Mouse (Mus musculus) erythroblast, embryonic 14.5 days (primary cell): ENCODE results near the gene Napsa. TPM values are rescaled to one million over a fixed set of nuclear protein-coding genes. Genes with fewer than 3 reads are reported as not detected.

Experiments
- H3K27me3 ChIP-seq: 2 replicates; pipeline ENCODE4 v1.6.1; 2012; ENCODE audit warnings: inconsistent platforms; ENCODE audit not compliant: control insufficient read depth
- H3K36me3 ChIP-seq: 2 replicates; pipeline ENCODE4 v1.6.1; 2012; ENCODE audit warnings: mild to moderate bottlenecking, inconsistent platforms; ENCODE audit not compliant: control insufficient read depth
- H3K4me1 ChIP-seq: 2 replicates; pipeline ENCODE4 v1.6.1; 2012; ENCODE audit warnings: inconsistent platforms; ENCODE audit not compliant: control insufficient read depth
- H3K4me3 ChIP-seq: replicated peaks from 2 replicates; pipeline ENCODE3; 2012; ENCODE audit warnings: moderate library complexity, mild to moderate bottlenecking, inconsistent platforms
- H3K9me3 ChIP-seq: 2 replicates; pipeline ENCODE4 v1.6.1; 2012; ENCODE audit warnings: low read length, inconsistent platforms, mixed read lengths; ENCODE audit not compliant: control insufficient read depth
- GATA1 ChIP-seq: IDR thresholded peaks from 2 replicates; pipeline ENCODE4 v1.6.1; 2012; ENCODE audit warnings: low read length, inconsistent platforms, mixed read lengths
- TAL1 ChIP-seq: IDR thresholded peaks from 3 replicates; pipeline ENCODE4 v1.6.1; 2012; ENCODE audit warnings: low read length, inconsistent platforms, mixed read lengths
- polyA plus RNA-seq: library from polyadenylated mRNA; stranded (reverse); fragments of >175 nt; gene quantifications from 2 replicates; pipeline ENCODE4 v1.2.3, GENCODE M21; 2012

The Napsa gene
- polyA plus RNA-seq, 1 experiment: 0.21 TPM

DNA sequence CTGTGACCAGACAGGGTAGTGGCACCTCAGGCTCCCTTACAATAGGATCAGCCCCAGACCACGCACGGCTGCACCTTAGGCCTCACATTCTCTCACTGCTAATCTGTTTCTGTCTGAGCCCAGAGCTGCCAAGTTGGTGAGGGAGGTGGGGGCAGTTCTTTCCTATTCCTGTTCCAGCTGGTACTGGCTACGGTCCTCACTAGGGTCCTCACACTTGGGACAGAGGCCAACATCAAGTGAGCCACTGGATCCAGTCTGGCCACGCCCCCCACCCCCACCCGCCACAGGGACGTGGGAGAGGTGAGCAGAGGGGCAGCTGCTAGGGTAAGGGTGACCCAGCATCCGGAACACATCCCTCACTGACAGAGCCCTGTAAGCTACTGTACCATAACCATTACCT lies 35.2 kb upstream of the Napsa start:
- peaks cover 14% of the 10 kb centered on the region for H3K4me1 ChIP-seq
- TF ChIP-seq TAL1 (no peak), GATA1 (no peak)
- no peak overlapping the region for H3K4me3 ChIP-seq
- peaks cover 2% of the 10 kb centered on the region; the same call in 1 of the 2 replicates for H3K9me3 ChIP-seq
- H3K27me3 ChIP-seq: no peaks in the 10 kb centered on the region
- peaks cover 100% of the 10 kb centered on the region for H3K36me3 ChIP-seq

DNA sequence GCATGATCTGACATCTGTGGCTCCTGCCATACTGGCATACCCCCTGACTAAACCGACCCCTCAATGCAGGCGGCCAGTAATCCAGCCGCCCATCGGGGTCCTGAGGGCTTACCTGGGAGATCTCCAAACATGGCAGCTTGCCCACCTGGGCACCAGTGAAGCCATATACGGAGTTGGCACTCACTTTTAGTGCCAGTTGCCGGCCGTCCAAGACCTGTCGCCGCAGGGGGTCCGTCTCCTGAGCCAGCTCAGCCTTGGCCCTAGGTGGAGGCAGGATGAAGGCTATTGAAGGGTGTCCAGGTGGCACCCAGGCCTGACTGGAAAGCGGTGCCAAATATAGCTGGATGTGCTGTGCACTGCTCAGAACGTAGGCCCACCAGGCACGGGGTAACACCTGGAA lies 34.7 kb upstream of the Napsa start:
- Histone ChIP-seq H3K4me3 (no peak overlapping the region), H3K27me3 (no peaks in the 10 kb centered on the region), H3K4me1 (peaks cover 12% of the 10 kb centered on the region), H3K9me3 (peaks cover 2% of the 10 kb centered on the region; the same call in 1 of the 2 replicates), H3K36me3 (peaks cover 100% of the 10 kb centered on the region)
- TF ChIP-seq TAL1: no peak
- no peak for TF ChIP-seq GATA1

DNA sequence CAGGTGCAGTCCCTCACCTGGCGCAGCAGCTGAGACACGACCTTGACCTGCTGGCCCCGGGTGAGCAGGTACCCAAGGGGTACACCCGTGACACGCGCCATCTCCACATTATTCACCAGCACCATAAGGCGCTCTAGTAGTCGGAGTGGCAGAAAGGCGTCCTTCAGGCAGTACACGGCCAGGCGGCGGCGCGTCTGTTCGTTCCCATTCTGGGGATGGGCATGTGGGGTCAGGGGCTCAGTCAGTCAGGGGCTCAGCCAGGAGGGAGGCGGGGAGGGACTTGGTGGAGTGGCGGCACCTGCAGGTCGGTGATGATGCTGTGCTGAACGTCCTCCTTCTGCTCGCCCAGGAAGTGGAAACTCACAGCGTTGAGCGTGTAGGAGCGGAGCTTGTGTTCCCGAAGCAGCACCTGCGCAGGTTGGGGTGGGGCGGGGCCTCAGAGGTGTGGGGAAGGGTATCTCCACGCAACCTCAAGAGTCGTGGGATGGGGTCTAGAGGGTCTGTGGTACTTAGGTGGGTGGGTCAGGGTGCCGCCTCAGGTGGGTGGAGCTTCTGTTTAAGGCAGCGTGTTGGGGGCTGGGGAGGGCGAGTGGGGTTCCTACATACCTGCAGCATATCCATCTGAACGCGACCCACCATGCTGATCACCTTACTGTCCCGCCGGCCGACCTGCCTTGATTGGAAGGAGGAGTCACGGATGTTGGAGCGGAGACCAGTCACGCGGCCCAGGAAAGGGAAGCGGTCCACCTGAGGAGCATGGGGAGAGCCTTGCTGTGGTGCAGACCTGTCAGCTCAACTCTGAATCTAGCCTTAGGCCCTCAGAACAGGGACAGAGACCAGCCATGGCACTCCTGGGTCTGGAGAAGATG lies 33.2 kb upstream of the Napsa start:
- peaks cover 100% of the 10 kb centered on the region for H3K36me3 ChIP-seq
- no peaks in the 10 kb centered on the region for H3K4me1 ChIP-seq
- peaks cover 2% of the 10 kb centered on the region; the same call in 1 of the 2 replicates for H3K9me3 ChIP-seq
- no peak overlapping the region for H3K4me3 ChIP-seq
- H3K27me3 ChIP-seq: no peaks in the 10 kb centered on the region
- TF ChIP-seq TAL1 (no peak), GATA1 (no peak)

DNA sequence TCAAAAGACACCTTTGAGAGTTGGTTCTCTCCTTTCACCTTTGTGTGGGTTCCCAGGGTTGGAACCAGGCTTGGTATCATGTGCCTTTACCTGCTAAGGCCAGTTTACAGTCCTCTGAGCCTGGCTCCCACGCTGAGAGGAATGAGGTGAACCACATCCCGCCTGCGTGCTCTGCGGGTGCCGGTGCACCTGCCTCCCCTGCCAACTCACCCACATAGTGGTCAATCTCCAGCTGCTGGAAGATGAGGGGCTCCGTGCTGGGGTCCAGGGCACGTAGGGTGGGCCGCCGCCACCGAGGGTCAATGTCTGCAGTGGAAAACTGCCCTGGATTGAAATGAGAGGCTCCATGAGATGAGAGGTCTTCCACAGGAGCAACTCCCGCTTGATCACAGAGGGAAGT lies 29.6 kb upstream of the Napsa start:
- no peak overlapping the region for H3K4me3 ChIP-seq
- no peak for TF ChIP-seq GATA1
- TF ChIP-seq TAL1: no peak
- H3K36me3 ChIP-seq: peaks cover 93% of the 10 kb centered on the region
- peaks cover 15% of the 10 kb centered on the region for H3K4me1 ChIP-seq
- H3K27me3 ChIP-seq: no peaks in the 10 kb centered on the region
- peaks cover 2% of the 10 kb centered on the region; the same call in 1 of the 2 replicates for H3K9me3 ChIP-seq

DNA sequence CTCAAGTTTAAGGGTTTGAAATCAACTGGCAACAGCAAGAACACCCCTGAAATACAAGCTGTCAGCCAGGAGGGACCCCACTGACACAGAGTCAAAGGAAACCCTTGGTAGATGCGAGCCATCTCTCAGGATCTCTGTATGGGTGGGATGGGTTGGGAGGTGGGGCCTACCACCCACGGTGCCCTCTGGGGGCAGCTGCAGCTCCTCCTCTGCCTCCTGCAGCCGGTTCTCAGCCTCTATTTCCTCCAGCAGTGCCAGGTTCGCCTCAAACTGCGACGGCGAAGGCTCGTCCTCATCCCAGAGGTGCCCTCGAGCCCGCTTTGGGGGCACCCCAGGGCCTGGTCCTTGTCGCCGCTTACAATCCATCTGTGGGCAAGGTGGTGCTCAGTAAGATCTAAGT lies 29.1 kb upstream of the Napsa start:
- TF ChIP-seq GATA1 (no peak), TAL1 (no peak)
- Histone ChIP-seq H3K36me3 (peaks cover 91% of the 10 kb centered on the region), H3K4me1 (peaks cover 20% of the 10 kb centered on the region), H3K9me3 (peaks cover 2% of the 10 kb centered on the region; the same call in 1 of the 2 replicates), H3K4me3 (no peak overlapping the region), H3K27me3 (no peaks in the 10 kb centered on the region)

DNA sequence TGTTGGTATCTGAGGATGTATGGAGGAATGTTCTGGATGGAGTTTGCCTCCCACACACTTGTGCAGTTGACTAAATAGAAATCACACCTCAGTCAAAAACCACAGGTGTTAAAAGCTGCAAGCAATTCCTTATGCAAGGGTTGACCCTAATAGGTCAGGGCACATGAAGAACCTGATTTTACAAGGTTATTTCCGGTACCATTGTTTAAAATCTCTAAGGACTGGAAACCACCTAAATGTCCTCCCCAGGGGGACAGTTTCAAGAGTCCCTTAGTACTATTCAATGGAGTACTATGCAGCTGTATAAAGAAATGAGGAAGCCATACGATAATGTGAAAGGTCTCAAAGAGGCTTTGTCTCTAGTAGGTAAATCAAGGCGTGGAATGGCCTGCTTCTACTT lies 25.9 kb upstream of the Napsa start:
- TF ChIP-seq GATA1 (no peak), TAL1 (no peak)
- peaks cover 4% of the 10 kb centered on the region for H3K9me3 ChIP-seq
- H3K36me3 ChIP-seq: peaks cover 79% of the 10 kb centered on the region

DNA sequence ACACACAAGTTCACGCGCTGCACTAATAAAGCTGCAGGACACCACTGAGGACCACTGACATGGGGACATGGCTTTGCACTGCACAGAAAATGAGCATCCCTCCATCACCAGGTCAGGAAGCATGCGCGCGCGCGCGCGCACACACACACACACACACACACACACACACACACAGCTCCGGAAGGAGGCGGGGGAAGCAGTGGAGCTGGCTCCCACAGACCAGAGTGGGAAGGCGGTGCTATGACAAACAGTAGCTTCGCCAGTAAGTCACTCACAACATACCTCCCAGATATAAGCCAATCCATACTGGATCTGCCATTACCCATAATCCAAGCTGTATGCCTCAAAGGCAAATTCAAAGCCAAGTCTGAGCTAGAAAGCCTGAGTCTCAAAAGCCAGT lies 25.1 kb upstream of the Napsa start:
- Histone ChIP-seq H3K9me3 (peaks cover 11% of the 10 kb centered on the region), H3K27me3 (no peaks in the 10 kb centered on the region), H3K36me3 (peaks cover 79% of the 10 kb centered on the region), H3K4me1 (peaks cover 42% of the 10 kb centered on the region), H3K4me3 (peak overlapping the region; percentile 78)
- TF ChIP-seq GATA1 (no peak), TAL1 (no peak)

More for the DNA sequence above, 25.9 kb upstream of the Napsa start:
- peaks cover 36% of the 10 kb centered on the region for H3K4me1 ChIP-seq
- H3K27me3 ChIP-seq: no peaks in the 10 kb centered on the region
- H3K4me3 ChIP-seq: no peak overlapping the region

DNA sequence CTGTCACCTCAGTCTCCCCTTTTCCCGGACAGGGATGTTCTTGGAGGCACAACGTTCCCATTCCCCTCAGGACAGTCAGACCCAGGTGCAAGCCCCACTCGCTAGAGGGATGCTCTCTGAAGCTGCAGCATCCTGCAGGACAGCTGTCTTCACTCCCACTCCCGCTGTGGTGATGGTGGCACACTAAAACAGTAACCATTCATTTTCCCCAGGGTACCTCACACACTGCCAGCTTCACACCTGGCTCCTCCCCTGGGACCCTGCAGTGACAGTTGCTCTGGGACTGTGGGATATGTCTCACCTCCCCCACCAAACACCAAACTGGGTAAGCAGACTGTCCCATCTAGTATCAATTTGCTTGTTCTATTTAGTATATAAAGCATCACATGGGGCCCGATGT lies 24.5 kb upstream of the Napsa start:
- no peaks in the 10 kb centered on the region for H3K27me3 ChIP-seq
- TF ChIP-seq TAL1 (no peak), GATA1 (no peak)
- peaks cover 79% of the 10 kb centered on the region for H3K36me3 ChIP-seq
- H3K9me3 ChIP-seq: peaks cover 18% of the 10 kb centered on the region
- H3K4me1 ChIP-seq: peaks cover 49% of the 10 kb centered on the region
- H3K4me3 ChIP-seq: peak overlapping the region; percentile 78

DNA sequence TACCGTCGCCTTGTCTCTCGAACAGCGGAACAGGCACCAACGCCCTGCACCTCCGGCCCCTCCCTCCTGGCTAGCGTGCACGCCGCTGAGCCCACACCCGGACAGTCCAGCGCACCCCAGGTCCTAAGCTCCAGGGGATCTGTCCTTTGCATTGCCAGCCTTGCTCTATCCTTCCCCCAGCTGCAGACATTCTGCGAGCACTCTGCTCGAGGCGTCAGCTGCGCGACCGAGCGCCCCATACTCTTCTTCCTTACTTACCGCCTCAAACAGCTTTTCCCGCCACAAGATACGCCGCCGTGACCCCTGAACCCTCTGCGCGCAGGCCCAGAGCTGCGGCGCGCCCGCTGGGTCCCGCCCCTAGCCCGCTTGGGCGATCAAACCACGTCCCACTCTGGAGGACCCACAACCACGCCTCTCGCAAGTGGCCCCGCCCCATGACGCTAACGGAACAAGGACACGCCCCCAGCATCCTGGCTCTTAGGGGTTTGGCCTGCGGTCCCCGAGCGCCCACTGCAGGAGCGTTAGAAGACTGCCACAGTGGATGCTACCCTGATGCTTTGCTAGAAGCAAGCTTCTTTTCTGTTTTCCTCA lies 23.6 kb upstream of the Napsa start, which contains the start of gene Pold1:
Gene Pold1, minus strand, starts transcription at position 353 of the 591 bp plus-strand sequence.
- Histone ChIP-seq H3K4me3 (peak within 1 kb of the TSS; percentile 78), H3K27me3 (no peaks in the 10 kb centered on the region), H3K4me1 (peaks cover 57% of the 10 kb centered on the region), H3K9me3 (peaks cover 18% of the 10 kb centered on the region), H3K36me3 (peaks cover 73% of the 10 kb centered on the region)
- no peak for TF ChIP-seq GATA1
- no peak for TF ChIP-seq TAL1
